Mouse (Mus musculus) frontal cortex, postnatal 14 days (tissue): ENCODE results near the gene Pcyt1a.
"Not testable (repeated sequence)": the region's sequence is repeated elsewhere in the genome, so short reads cannot be mapped to it uniquely, and the experiment has no call there.

Experiments
- DNase-seq, 2 experiments: peaks; one replicate each; pipeline ENCODE4 v3.0.0; 2022; ENCODE audit warnings: low spot score in 2 of 2

Gene Pcyt1a

DNA sequence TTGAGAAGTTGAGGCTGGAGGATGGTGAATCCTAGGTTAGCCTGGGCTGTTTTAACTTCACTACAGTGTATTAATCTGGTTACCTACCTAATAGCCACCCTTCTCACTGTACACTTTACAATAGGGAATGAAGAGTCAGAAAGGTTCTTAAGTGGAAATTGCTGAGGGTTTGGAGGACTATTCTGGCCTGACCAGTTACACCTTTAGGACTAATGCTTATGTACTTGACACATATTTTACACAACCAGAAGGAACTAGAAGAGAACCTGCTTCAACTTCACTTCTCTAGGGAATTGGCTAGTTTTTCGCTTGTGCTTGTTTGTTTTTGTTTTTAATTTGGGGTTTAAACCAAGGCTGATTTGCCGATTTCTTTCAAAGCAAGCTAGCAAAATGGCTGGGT is 2.4 kb downstream of the Pcyt1a start:
- no peak for DNase-seq

DNA sequence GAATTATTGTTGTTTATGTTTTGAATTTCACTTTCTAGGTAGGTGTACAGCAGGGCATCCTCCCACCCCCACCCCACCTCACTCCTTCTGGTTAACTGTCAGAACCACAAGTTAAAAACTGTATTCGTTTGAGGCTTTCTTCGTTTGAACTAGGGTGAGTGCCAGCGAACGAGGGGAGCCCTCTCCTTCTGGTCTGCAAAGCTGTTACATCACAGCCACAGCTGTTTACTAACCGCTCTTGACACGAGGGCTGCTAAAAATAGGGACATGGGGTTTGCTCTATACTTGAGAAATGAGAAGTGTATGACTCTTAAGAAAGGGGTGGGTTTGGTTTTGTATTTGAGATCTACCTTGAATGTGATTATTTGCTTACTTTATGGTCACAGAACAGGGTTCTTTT is 3.3 kb downstream of the Pcyt1a start:
- no peak for DNase-seq

DNA sequence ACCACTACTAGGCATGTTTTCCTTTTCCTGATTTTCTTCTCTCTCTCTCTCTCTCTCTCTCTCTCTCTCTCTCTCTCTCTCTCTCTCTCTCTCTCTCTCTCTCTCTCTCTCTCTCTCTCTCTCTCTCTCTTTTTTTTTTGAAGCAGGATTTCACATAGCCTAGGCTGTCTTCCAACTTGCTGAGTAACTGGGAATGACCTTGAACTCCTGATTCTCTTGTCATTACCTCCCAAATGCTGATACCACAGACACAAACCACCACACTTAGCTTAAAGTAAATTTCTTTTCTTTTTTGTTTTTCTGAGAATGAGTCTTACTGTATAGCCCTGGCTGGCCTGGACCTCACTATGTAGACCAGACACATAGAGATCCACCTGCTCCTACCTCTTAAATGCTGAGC is 4.0 kb downstream of the Pcyt1a start:
- no peak for DNase-seq

DNA sequence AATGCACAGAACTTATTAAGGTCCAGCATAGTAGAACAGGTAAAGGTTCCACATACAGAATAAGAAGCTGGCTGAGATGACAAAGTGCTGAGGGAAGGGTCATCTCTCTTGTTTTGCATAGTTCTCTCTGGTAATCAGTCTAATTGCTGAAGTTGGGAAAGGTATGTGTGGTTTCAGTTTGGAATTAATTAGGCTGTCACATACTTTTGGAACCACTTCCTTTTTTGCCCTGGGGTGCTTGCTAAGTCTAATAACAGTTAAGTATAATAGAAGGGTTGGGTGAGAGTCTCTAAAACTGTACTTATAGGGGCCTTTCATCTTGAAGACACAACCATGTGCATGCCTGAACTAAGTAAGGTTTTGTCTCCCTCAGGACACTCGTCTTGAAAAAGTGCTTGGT is 5.9 kb downstream of the Pcyt1a start:
- no peak for DNase-seq

DNA sequence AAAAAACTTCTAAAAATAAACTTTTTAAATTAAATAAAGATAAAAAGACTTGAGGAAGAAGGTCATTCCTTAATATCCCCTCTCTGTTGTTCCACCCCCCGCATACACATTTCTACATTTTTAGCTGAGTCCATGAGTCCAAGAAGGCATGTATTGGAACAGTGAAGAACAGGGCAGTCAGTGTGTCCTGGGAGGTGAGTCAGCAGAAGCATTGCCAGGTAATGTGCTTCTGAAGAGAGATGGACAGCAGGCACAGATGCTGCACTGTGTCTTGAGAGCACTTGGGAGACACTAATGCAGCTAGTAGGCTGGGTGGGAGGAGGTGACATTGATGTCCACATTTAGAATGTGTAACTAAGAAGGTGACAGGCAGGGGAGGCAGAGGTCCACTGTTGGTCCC is 6.5 kb downstream of the Pcyt1a start:
- no peak for DNase-seq

DNA sequence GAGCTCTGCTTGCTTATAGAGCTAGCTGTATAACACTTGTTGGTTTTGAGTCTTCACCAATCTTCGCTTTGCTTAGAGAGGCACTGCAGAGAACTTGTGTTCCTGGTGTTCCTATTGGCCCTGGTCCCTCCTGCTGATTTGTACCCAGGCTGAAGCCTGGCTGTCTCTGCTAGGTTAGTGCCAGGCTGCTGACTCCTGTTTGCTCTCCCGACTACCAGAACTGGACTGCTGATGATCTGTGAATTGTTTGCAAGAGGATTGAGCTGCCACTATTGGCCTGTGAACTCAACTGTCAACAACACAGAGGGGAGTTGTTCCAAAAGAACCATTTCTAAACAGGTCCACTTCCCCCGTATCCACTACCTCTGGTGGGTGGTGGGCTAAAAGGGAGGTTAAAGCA is 10.7 kb downstream of the Pcyt1a start:
- no peak for DNase-seq

DNA sequence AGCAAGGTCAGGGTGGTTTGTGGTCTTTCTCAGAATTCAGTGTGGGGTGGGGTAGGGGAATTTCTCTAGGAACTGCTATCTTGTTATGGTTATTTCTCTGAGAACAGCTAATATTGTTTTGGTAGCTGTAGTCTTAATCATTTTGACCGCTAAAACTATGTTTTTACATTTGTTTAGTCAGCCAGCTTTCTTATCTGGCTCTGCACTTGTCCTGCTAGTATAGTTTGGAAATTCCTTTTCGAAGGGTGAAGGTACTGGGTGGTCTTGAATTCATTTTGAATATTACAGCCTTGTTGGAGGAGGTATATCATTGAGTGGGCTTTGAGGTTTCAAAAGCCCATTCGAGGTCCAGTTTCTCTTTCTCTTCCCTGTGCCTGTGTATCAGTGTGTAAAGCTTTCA is 13.9 kb downstream of the Pcyt1a start:
- DNase-seq = not testable (repeated sequence)

DNA sequence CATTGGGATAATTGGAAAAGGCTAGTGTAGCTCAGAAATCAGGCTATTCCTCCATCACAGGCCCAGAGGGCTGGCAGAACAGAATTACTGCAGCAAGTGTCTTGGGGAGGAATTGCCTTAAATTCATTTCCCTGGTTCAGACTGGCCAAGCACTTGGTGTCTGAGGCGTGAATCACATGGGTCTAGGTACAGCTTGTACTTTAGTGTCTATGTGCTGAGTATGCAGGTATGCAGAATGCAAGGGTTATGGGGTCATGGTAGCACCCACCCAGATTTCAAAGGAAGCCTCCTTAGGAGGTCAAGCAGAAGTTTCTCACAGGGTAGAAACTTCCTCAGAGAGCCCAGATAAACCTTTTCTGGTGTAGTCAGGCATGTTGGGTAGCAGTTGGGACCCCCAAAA is 14.8 kb downstream of the Pcyt1a start:
- DNase-seq = no peak

DNA sequence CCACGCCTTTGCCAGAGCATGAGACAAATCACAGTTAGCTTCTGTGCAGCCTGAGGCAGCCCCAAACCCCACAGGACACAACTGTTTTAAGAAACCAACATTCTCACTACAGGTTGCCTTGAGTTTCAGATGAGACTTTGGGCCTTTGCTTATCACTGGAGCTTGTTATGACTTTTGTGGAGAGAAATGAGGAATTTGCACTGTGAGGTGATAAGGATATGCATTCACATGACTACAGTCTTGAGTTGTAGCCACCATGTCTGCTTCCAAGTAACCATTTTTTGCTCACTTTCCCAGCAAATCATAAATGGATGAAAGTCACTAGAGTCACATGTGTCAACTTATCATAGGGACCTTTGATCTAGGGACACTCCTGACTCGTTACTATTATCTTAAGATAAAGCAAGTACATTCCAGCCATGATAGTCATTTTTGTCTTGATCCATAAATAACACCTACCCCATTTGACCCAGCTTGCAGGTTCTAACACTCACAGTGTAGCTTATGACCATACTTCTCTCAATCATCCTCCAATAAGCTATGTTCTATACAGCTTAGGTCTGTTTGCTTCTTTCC is 15.9 kb downstream of the Pcyt1a start:
- no peak for DNase-seq

DNA sequence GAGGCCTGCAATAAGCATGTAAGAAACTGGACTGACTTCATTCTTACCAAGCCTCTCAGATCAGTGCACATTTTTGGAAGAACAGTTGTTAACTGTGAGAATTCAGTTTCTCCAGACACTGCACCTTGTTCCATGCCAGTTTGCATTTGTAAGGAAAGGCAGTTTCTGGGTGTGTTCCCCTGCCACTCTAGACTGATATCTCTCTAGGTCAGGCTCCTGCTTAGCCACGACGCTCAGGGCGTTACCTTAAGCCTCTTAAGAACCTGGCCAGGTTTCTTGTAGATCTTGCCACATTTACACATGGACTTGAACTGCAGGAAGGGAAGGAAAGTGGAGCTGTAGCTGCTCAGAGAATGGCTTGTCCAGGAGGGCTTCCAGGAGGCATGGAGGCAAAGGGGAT is 18.9 kb downstream of the Pcyt1a start:
- no peak for DNase-seq

DNA sequence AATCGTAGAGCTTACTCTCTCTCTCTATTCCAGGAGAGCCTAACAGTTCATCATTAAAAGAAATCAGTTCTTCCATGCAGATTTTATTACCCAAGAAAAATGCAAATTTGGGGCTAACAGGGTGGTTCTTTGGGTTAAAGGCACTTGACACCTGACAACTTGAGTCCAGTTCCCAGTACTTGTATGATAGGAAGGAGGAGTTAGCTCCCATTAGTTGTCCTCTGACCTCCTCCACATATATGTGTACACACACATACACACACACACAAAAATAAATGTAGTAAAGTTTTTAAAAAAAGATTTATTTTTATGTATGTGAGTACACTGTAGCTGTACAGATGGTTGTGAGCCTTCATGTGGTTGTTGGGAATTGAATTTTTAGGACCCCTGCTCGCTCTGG is 19.4 kb downstream of the Pcyt1a start:
- DNase-seq = no peak

DNA sequence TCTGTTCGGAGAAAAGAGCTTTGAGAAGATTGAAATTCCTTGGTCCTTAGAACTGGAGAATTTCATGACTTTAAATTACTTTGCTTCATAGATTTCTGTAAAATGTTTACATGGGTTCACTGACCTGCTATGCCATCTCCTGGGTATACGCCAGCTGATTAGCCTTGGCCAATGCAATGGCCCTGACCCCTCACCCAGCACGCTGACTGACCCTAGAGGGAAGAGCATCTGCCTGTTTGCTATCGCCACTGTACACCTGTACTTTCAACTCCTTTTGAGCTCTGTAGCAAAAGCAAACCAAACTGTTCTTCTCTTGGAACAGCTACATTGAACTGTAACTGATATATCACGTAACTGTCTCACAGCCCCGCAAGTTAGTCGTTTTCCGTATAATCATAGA is 22.4 kb downstream of the Pcyt1a start:
- DNase-seq = no peak

DNA sequence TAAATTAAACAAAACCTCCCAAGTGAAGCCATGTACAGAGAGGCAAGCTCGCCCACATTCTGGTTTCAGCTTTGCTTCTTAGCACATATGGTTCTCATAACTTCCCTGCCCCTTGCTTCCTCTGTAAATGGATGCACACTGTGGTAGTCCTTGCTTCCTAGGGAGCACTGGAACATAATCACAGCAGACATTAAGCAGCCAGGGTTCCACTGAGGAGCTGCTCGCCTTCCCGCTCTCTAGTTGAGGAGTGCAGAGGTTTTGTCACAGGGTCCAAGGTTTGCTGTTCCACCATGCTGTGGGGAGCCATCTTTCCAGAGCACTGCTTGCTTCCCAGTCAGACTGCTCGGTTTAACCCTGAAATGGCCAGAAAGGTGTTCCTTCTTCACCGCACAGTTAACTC is 23.9 kb downstream of the Pcyt1a start:
- no peak for DNase-seq

DNA sequence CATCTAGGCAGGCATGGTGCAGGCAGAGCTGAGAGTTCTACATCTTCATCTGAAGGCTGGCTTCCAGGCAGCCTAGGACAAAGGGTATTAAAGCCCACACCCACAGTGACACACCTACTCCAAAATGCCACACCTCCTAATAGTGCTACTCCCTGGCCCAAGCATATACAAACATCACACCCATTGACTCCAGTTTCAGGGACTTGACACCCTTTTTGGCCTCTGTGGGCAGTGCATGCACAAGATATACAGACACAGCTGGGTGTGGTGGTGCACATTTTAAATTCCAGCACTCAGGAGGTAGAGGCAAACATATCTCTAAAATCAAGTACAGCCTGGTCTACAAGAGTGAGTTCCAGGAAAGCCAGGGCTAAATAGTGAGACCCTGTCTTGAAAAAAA is 25.4 kb downstream of the Pcyt1a start:
- DNase-seq = no peak

DNA sequence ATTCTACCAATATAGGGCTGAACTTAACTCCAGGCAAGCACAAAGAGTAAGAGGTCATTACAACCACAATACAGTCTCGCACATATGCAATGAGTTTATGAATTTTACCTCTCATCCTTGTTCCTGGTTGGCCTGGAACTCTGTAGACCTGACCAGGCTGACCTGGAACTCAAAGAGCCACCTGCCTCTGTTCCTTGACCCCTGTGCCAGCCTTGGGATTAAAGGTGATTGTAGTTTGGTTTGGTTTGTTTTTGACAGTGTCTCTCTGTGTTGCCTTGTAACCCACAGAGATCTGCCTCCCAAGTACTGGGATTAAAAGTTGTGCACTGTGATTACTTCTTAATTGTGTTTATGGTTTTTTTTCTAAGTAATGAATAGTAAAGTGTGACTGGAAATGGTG is 26.0 kb downstream of the Pcyt1a start:
- DNase-seq = no peak

DNA sequence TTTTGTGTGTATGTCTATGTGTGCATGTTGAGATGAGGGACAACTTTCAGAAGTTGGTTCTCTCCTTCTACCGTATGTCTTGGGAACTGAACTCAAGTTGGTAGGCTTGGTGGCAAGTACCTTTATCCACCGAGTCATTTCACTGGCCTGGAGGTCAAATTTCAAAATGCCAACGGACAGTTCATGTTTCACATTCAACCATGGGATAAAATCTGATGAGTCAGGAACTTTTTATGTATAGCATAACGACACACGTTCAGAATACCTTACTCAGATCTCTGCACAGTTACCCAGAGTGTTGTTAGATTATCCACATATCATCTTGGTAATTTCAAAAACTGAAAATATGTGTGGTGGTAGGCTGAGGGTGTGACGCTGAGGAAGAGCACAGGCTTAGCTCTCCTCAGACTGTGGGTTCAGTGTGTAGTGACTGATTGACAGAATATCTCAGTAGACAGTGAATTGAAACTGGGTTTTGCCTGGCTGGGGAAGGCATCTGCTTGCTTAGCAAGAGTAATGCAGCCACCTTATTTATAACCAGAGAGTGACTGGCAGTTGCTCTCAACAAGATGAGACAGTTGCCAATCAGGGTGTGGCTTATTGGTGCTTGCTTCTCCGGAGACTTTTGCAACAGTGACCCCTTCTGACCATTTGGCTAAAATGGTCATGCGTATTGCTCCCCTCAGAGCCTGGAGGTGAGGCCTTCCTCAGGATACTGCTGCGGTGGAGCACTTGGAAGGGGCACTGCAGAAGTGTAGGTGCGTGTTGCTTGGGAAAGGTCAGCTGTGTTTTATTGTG is 27.1 kb downstream of the Pcyt1a start:
- DNase-seq = no peak

DNA sequence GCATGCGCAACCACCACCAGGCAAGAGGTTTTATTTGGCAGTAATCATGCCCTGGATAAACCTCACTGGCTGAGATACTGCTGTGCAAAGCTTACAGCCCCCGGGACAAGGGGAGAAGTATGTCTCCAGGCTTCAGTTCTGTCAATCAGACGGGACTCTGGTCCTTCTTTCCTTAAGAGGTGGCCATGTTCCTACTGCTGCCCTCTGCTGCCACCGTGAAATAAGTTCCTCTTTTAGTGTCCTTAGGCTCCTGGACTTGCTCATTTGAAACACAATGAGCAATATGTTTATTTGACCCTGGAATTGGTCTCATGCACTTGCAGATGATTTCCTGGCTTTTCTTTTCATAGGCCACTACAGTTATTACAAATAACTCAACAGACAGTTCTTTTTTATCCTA is 29.8 kb downstream of the Pcyt1a start:
- DNase-seq = no peak

DNA sequence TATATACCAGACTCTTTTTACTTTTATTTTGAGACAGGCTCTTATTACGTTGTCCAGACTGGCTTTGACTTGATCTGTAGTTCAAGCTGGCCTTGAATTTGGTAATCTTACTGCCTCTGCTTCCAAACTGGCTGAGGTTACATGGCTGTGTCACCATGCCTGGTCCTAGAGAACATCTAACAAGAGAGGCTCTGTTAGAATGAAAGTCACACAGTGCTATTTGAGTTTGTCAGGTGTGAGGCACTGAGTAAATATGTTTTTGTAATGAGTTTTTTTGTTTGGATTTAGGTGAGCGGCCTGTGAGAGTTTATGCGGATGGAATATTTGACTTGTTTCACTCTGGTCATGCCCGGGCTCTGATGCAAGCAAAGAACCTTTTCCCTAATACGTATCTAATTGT is 31.0 kb downstream of the Pcyt1a start:
- DNase-seq = no peak

DNA sequence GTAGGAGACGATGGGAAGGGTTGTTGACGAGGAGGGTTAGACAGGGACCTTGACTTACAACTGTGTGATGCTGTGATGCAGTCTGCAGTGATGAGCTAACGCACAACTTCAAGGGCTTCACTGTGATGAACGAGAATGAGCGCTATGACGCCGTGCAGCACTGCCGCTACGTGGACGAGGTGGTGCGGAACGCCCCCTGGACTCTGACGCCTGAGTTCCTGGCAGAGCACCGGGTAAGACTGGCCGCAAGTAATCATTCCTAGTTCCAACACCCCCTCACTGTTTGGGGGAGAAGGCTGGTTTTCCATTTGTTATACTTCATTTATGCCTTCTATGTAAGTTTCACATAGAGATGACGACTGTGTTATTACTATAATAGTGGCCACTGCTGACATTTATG is 32.2 kb downstream of the Pcyt1a start:
- no peak for DNase-seq

DNA sequence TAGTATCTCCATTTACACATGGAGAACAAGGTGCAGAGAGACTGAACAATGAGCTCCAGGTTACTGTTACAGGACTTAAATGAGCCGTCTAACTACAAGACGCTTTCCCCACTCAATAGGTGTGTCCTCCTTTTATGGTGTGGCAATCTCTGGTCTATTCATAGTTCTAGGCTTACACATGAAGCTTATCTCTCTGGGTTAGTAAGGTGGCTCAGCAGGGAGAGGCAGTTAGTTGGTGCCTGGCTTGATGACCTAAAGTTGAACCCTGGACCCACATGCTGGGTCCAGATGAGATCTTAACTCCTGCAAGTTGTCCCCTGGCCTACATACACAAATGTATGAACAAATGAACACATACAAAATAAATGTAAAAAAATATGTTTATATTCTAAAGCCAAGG is 32.7 kb downstream of the Pcyt1a start:
- DNase-seq = no peak

DNA sequence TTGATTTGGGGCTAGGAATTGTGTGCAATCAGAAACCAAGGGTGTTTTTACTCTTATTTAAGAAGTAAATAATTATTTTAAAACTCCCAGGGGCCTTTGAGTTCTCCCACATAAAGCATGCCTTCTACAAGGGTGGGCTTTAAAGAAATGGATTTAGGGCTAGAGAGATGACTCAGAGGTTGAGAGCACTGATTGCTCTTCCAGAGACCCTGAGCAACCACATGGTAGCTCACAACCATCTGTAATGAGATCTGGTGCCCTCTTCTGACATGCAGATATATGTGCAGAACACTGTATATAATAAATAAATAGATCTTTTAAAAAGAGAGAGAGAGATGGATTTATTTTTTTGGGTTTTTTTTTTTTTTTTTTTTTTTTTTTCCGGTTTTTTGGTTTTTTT is 34.2 kb downstream of the Pcyt1a start:
- no peak for DNase-seq

DNA sequence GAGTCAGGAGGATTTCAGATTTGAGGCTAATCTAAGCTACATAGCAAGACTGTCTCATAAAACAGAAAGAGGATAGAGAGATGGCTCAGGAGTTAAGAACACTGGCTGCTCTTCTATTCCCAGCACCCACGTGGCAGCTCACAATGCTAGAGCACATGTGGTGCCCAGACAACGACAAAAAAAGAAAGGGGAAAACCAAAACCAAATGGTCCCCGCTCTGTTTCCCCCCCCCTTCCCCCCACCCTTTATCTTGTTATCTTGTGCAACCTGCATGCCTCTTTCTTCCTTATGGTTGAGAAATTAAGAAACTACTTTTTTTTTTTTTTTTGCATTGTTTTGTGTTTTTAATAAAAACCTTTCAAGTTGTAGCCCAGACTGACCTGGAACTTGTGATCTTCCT is 37.8 kb downstream of the Pcyt1a start:
- no peak for DNase-seq

DNA sequence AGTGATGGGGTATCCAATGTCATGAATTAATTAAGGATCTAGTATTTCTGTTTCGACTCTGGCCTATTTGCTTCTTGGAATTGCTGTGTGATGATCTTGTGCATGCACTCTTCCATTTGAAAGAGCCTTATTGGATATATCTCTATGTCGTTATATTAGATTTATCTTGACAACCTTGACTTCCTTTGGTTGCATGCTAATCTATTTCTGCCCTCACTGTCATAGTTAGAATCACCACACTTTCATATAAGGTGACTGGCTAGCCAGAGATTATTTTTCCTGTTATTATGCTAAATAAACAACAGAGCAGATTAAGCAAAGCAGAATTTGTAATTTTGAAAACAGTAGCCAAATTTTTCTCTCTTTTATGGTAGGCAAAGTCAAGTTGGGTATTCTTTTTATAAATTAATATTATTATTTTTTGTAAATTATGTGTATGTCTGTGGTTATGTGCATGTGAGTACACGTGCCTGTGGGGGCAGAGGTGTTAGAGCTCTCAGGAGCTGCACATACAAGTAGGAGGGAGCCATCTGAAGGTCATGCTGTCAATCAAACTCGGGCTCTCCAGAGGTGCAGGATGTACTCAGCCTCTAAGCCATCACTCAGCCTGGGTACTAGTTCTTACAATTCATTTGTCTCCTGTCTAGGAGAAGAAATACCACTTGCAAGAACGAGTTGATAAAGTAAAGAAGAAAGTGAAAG is 38.8 kb downstream of the Pcyt1a start:
- no peak for DNase-seq
